Mouse (Mus musculus): ENCODE measurements around the gene Eml4.

DNA sequence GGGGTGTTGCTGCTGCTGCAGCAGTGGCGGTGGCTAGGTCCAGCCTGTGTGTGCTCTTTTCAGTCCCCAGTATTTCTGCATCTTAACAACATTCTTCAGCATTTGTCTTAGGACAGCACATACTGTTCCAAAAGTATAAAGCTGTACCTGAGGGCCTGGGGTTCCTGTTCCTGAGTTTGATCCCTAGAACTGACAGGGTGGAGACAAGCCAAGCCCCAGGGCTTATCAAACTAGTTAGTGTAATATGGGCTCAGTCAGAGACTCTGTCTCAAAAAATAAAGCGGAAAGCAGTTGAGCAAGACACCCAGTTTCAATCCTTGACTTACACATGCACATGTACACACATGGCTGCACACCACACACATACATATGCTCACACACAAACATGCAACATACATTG, 34.2 kb downstream of the Eml4 start:
- TF ChIP-seq CTCF (IDR thresholded peaks at IDR 0.05; ENCODE audit: control insufficient read depth, insufficient read depth, low read length) (no peak), POLR2A (IDR thresholded peaks at IDR 0.05; ENCODE audit: borderline replicate concordance, control insufficient read depth, low read depth, low read length) (no peak)

All from bone marrow, adult 2 months (tissue).